Mouse (Mus musculus): ENCODE results near the gene 4930447C04Rik. TPM values are rescaled to one million over a fixed set of nuclear protein-coding genes. Genes with fewer than 3 reads are reported as not detected.
A peak's percentile ranks its signal among the peaks of the same experiment; 100 is the strongest.

The 4930447C04Rik gene
- total RNA-seq (2017): 1.2 TPM in 1 of 3 replicates, not detected in the others

DNA sequence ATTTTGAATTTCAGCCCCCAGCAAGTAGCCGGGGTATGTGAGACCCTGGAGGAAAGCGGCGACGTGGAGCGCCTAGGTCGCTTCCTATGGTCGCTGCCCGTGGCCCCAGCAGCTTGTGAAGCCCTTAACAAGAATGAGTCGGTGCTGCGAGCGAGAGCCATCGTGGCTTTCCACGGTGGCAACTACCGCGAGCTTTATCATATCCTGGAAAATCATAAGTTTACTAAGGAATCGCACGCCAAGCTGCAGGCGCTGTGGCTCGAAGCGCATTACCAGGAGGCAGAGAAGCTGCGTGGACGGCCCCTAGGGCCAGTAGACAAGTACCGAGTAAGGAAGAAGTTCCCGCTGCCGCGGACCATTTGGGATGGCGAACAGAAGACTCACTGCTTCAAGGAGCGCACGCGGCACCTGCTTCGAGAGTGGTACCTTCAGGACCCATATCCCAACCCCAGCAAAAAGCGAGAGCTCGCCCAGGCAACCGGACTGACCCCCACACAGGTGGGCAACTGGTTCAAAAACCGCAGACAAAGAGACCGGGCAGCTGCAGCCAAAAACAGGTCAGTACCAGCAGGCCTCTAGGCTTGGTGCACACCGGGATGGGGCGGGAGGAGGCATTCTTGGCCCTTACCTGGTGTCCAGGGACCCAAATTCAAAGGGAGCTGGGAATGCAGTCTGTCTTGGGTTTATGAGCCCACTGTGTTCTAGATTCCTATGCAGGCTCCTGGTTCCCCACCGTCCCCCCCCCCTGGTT, at the start of gene 4930447C04Rik:
4930447C04Rik (minus strand) TSS at position 704 of the 751 bp plus-strand sequence.
- ATAC-seq (replicated peaks; ENCODE audit: insufficient number of reproducible peaks, low FRiP score, low TSS enrichment, poor library complexity, severe bottlenecking): no peak

DNA sequence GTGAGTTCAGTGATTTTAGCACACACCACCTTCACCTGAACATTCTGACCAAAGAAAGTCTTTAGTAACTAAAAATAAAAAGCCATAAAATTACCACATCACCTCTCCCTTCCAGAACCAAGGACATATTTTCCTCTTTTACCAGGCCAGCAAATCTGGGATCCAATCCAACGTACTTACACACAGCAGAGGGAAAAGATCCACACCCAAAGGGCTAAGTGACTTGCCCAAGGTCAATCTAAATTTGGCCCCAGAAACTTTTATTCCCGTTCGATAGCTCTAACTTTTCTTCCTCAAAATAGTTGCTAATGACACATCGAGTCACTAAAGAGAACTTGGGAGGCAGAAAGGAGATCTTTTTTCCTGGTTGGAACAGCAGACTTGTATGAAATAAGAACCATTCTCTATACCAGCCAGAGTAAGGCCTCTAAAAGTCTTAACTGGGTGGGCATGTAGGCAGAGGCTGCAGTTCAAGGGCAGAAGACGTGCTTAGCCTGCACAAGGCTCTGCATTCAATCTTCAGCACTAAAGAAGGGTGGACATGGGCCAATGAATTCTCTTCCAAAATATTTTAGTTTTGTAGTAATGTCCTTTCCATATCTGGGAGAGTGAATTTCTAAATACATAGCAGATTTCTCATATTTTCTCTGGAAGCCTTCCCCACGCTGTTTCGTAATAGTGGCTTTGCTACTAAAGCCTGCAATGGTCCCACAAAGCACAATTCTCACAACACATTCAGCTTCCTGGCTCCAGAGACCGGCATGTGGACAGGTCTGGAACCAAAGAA, 42.7 kb upstream of the 4930447C04Rik start:
- no peak for ATAC-seq (replicated peaks; ENCODE audit: insufficient number of reproducible peaks, low FRiP score, low TSS enrichment, poor library complexity, severe bottlenecking)

DNA sequence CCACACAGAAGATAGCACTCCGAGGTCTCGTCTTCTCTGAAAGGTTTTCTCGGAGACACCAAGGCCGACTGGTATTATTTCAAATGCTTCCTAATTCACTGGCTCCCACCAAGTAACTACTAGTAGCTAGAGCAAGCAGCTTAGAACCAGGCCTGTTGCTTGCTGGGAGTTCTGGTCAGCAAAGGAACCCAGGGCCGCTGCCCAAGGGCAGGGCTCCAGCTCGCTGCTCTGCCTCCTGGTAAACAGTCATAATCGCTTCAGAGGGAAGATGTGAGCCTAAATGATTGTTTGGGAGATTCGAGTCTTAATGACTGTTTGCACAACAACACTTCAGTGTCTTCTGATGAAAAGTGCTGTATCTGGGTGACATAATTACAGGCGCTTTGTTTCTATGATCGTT, 42.0 kb upstream of the 4930447C04Rik start:
- no peak for ATAC-seq (replicated peaks; ENCODE audit: insufficient number of reproducible peaks, low FRiP score, low TSS enrichment, poor library complexity, severe bottlenecking)

DNA sequence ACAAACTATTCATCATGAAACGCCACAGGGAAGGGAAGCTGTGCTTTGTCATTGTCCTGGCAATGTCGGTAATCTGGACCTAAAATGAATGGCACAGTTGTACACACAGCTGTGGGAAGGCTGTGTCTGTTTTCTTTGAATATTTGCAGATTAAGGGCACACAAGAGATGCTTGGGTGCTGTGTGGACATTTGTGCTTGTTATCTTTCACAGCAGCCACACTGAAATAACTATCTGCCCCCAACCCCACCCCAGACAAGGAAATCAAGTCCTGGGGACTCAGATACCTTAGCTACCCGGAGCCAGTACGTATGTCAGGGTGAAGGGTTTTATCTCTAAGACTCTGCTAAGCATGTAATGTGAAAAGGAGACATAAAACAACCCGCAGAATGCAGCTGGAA, 38.7 kb upstream of the 4930447C04Rik start:
- no peak for ATAC-seq (replicated peaks; ENCODE audit: insufficient number of reproducible peaks, low FRiP score, low TSS enrichment, poor library complexity, severe bottlenecking)

DNA sequence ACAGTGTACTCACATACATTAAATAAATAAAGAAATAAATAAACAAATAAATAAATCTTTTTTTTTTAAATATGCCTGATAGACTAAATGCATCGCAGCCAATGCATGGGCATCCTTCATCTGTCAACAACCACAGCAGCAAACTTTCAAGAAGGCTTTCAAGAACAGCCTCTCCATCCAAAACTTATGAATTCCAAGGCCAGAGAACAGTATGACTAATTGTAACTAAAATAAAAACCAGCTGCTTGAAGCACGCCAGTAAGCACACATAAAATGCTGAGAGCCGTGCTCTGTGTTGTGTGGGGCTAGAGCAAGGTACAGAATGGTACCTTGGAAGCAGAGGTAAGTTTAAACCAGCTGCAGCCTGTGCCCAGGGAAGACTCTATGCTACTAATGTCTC, 37.3 kb upstream of the 4930447C04Rik start:
- ATAC-seq (replicated peaks; ENCODE audit: insufficient number of reproducible peaks, low FRiP score, low TSS enrichment, poor library complexity, severe bottlenecking): no peak

DNA sequence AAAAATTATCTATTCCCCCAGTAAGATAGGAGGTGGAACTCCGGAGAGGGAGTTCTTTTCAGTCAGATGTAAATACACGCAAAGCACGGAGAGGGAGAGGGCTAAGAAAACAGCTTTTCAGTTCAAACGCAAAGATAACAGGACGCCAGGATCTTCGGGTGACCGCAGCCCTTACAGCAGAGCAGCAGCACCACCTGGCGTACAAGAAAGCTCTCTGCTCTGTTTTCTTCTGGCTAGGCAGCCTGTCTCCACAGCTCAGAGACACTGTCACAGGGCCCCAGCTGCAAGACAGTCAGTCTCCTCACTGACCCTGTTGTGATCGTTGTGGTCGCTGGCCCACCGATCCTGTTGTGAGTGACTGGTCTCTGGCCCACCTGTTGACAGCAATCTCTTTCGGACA, 36.1 kb upstream of the 4930447C04Rik start:
- 0 out of 2 replicates have a peak, but pooled peaks have one; percentile 40 for ATAC-seq (replicated peaks; ENCODE audit: insufficient number of reproducible peaks, low FRiP score, low TSS enrichment, poor library complexity, severe bottlenecking)

DNA sequence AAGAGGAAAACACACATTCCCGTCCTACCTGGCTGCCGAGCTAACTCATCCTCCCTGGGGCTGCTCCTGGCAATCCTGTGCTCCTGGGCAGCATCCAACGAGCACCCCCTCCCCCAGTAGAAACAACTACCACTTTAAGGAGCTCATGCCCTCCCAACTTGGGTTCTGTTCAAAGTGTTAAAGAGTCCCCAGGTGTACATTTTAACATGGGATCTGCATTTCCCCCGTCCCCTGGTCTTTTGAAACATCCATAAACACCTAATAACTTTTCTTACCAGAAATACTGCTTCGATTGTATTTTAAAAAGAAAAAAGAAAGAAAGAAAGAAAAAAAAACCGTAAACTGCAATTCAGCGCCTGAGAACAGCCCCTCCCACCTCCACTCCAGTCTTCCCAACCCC, 35.6 kb upstream of the 4930447C04Rik start:
- no peak for ATAC-seq (replicated peaks; ENCODE audit: insufficient number of reproducible peaks, low FRiP score, low TSS enrichment, poor library complexity, severe bottlenecking)

DNA sequence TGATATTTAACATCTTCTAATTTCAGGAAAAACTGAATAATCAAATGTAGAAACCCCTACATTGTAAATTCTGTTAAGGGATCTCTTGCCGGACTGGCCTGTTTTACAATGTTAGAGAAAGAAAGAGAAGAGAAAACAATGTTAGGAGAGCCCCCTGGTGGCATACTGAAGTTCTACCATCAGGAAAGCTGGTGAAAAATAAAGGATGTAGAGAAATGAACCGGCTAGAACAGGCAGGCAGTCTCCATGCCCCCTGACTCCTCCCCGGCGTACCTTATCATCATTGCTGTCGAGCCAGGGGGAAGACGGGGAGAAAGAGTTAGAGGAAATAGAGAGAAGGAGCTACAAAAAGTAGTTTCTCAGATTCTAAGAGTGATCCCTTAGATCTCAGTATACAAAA, 32.6 kb upstream of the 4930447C04Rik start:
- ATAC-seq (replicated peaks; ENCODE audit: insufficient number of reproducible peaks, low FRiP score, low TSS enrichment, poor library complexity, severe bottlenecking): no peak

DNA sequence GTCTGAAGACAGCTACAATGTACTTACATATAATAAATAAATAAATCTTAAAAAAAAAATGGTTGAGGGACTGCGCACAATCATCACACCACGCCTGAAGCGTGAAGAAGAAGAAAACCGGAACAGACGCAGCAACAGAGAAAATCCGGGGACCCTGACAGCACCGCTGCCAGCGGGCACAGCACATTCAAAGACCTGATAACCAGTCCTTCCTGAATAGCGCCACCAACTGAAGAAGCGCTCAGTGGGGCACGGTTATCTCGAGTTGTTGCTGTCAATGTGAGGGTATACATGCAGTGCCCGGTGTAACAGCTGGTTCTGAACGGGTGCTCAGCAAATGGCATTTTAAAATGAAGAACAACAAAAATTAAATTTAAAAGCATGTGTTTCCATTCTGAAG, 30.0 kb upstream of the 4930447C04Rik start:
- no peak for ATAC-seq (replicated peaks; ENCODE audit: insufficient number of reproducible peaks, low FRiP score, low TSS enrichment, poor library complexity, severe bottlenecking)

DNA sequence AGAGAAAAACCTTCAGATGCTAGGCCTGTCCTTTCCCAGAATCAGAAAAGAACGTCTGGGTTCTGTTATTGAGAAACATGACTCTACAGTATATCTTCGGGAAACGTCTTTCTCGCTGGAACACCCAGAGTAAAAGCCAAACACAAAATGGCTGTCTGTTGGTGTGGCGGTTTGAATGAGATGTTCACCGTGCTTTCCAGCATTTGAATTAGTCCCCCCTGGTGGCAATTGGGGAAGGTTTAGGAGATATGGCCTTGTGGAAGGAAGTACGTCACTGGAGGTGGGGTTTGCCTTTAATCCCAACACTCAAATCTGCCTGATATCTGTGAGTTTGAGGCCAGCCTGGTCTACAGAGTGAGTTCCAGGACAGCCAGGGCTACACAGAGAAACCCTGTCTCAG, 27.0 kb upstream of the 4930447C04Rik start:
- ATAC-seq (replicated peaks; ENCODE audit: insufficient number of reproducible peaks, low FRiP score, low TSS enrichment, poor library complexity, severe bottlenecking): no peak

DNA sequence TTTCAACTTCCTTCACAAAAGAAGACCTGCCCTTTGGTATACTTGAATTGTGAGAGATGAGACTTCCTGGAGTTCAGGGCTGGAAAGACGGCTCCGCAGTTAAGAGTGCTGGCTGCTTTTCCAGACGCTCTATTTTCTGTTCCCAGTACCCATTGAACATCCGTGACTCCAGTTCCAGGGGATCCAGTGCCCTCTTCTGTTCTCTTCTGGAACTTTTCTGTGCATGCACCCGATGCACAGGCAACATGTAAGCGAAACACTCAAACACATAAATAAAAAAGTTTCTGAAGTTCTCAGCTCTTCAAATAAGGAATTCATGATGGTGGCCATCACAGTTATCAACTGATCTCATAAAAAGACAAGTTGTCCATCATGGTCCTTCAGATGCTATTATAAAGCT, 22.2 kb upstream of the 4930447C04Rik start:
- ATAC-seq (replicated peaks; ENCODE audit: insufficient number of reproducible peaks, low FRiP score, low TSS enrichment, poor library complexity, severe bottlenecking): no peak

DNA sequence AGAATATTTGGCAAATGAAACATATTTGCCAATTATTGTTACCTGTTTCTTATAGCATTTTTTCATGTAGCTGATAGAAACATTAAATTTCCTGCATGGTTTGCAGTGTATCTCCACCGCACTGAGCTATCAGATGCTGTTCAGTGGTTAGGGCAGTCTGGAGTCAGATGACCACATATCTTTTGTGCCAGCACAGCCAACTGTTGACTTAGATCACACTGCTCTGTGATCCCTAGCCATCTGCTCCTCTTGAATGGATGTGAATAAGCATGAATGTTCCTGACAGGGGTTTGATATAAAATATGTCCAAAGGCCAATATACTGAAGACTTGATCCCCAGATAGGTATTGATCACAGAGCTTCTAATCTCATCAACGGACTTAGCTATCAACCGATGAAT, 17.9 kb upstream of the 4930447C04Rik start:
- no peak for ATAC-seq (replicated peaks; ENCODE audit: insufficient number of reproducible peaks, low FRiP score, low TSS enrichment, poor library complexity, severe bottlenecking)

DNA sequence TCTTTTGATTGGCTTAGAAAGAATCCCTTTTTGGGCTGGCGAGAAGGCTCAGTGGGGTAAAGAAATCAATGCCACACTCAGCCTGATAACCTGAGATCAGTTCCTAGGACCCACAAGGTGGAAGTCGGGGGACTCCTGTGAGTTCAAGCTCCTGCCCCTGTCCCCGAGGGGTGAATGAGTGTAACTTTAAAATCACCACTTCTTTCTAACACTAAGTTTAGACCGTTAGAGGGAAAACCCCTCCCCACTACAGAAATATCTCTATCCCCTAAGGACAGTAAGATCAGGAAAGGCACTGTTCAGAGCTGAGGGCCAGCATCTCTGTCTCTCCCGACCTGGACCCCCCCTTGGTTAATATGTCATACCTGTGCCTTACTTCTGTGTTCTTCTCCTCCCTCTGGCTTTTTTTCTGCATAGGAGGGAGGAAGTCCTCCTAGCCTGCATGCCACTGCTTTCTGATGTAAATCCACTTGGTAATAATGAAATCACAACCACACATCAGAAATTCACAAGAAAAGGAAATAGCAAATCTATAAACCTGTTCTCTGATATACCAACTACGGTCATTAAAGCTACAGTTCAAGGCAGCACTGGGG, 17.4 kb upstream of the 4930447C04Rik start:
- ATAC-seq (replicated peaks; ENCODE audit: insufficient number of reproducible peaks, low FRiP score, low TSS enrichment, poor library complexity, severe bottlenecking): no peak

DNA sequence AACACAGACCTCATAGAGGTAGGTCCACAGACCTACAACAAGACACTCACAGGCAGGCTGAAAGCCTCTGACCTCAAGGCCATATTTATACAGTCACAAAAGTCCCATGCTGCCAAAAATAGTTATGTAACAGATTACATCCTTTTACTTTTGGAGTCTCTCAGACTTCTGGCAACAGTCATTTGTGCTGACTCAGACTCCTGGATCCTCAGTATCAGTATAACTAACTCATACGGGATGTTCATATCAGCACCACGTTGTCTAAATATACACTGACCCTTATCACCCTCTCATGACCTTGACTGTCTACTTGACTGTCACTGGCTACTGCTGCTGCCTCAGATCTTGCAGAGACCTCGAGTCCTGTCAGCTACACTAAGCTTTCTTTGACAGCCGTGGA, 14.3 kb upstream of the 4930447C04Rik start:
- ATAC-seq (replicated peaks; ENCODE audit: insufficient number of reproducible peaks, low FRiP score, low TSS enrichment, poor library complexity, severe bottlenecking): no peak

DNA sequence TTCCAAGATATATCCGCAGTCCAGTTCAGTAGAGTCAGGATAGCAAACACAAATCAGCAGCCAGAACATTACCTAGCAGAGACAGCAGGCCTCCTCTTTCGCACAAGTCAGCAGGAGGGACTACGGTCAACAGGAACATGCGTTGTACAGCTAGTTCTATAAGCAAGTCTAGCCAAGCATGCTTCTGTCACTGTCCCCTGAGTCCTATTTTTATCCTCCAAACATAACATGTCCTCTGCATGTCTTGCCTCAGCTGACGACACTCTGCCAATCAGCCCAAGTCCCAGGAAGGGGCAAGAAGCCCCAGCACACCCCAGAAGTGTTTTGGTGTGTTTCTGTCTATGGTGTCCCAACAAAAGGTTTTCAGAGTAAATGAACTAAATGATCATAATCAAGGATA, 13.3 kb upstream of the 4930447C04Rik start:
- ATAC-seq (replicated peaks; ENCODE audit: insufficient number of reproducible peaks, low FRiP score, low TSS enrichment, poor library complexity, severe bottlenecking): no peak

DNA sequence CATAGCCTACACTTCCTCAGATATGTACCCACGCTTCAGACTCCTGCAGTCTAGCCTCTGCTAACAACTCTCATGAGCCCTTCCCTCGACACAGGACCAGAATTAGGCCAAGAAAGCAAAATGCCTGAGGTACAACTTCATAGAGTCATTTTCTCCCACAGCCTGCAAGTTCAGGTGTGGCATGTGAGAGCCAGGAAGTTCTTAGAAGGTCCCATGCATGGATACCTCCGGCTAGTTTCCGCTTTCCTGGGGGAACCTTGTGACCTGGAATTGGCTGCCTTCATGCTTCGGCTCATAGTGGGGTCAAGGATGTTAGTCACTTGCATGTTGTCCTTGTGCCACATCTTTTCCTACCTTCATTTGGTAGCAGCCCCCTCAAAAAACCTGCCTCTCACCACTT, 12.5 kb upstream of the 4930447C04Rik start:
- ATAC-seq (replicated peaks; ENCODE audit: insufficient number of reproducible peaks, low FRiP score, low TSS enrichment, poor library complexity, severe bottlenecking): no peak

DNA sequence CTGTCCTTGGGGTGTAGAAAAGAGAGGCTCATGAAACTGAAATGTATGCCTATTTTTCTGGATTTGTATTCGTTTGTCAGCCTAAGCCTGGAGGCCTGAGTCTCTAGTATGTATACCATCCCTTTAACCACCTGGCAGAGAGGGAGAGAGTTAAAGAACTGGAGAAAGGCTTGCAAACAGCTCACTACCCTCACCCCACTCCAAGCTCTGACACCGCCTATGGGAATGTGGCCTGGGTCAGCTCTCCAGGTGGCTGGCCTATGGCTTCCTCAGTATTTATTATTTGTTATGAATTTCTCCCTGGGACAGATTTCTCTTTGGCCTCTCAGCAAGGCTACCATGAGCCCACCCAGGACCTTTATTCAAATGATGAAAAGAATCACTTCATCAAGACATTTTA, 6.8 kb upstream of the 4930447C04Rik start:
- ATAC-seq (replicated peaks; ENCODE audit: insufficient number of reproducible peaks, low FRiP score, low TSS enrichment, poor library complexity, severe bottlenecking): no peak

DNA sequence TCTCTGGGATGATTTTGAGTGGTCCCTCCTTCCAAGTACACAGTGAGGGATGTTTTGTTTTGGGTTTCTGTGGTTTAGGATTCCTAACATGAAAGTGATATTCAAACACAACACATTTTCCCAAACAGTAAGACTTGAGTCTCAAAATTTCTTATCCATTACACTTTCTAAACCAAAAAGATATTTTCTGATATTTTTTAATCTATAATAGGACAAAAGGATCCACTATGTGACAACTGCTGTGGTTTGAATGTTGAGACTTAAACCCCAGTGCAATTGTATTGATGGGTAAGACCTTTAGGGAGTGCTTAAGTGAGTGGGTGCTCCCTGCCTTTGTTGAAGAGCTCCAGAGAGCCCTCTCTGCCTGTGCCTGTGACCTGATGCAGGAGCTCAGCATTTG, 6.2 kb upstream of the 4930447C04Rik start:
- ATAC-seq (replicated peaks; ENCODE audit: insufficient number of reproducible peaks, low FRiP score, low TSS enrichment, poor library complexity, severe bottlenecking): no peak

DNA sequence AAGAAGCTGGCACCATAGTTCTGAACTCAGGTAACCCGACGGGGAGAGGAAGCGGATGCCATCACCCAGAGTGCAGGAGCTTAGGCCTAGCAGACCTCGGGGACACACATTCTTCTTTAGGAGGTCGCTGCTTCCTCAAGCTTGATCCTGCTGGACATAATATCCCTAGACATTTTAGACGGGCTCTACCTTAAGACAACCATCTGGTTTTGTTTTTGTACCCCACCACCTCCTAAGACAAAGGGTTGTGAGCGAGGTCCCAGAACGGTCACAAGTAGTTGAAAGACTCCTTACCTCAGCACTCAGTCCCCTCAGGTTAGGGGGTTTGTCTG, 5.5 kb upstream of the 4930447C04Rik start:
- ATAC-seq (replicated peaks; ENCODE audit: insufficient number of reproducible peaks, low FRiP score, low TSS enrichment, poor library complexity, severe bottlenecking): no peak
